Mouse (Mus musculus) forebrain, embryonic 11.5 days (tissue): Measurements from ENCODE around the gene Kynu. TPM values are rescaled to one million over a fixed set of nuclear protein-coding genes. Genes with fewer than 3 reads are reported as not detected.

Experiments
- ATAC-seq: fragments of 200-750 bp; cut with Nextera tagmentation; replicated peaks from 2 replicates; pipeline ENCODE4 v1.8.0; 2017; ENCODE audit warnings: moderate TSS enrichment; ENCODE audit not compliant: low FRiP score
- DNase-seq: peaks from one replicate; pipeline ENCODE4 v3.0.0-alpha.2; 2017; ENCODE audit warnings: low spot score
- H3K27ac ChIP-seq: fragments of 300-500 bp; sonication (generic); 2 replicates; pipeline ENCODE4 v1.5.1; 2014; ENCODE audit warnings: low read depth, low read length
- H3K27me3 ChIP-seq: fragments of 300-500 bp; sonication (generic); 2 replicates; pipeline ENCODE4 v1.6.1; 2014; ENCODE audit warnings: mild to moderate bottlenecking, low read length, mixed read lengths; ENCODE audit not compliant: control insufficient read depth, insufficient read depth
- H3K36me3 ChIP-seq: fragments of 300-500 bp; sonication (generic); 2 replicates; pipeline ENCODE4 v1.6.1; 2014; ENCODE audit warnings: mild to moderate bottlenecking, low read length, moderate library complexity, mixed read lengths; ENCODE audit not compliant: control insufficient read depth, insufficient read depth
- H3K4me1 ChIP-seq: fragments of 300-500 bp; sonication (generic); replicated peaks from 2 replicates; pipeline ENCODE4 v1.6.1; 2014; ENCODE audit warnings: low read length, mixed read lengths; ENCODE audit not compliant: control insufficient read depth, insufficient read depth
- H3K4me2 ChIP-seq: fragments of 300-500 bp; sonication (generic); 2 replicates; pipeline ENCODE4 v1.6.1; 2014; ENCODE audit warnings: low read depth, mild to moderate bottlenecking, low read length, moderate library complexity, mixed read lengths; ENCODE audit not compliant: severe bottlenecking
- H3K4me3 ChIP-seq: fragments of 300-500 bp; sonication (generic); 2 replicates; pipeline ENCODE4 v1.5.1; 2014; ENCODE audit warnings: low read depth, low read length
- H3K9ac ChIP-seq: fragments of 300-500 bp; sonication (generic); 2 replicates; pipeline ENCODE4 v1.6.1; 2014; ENCODE audit warnings: low read length
- H3K9me3 ChIP-seq: fragments of 300-500 bp; sonication (generic); 2 replicates; pipeline ENCODE4 v1.6.1; 2016; ENCODE audit warnings: low read length, mixed read lengths; ENCODE audit not compliant: control insufficient read depth
- WGBS: fragments of 180-500 bp; shearing (Covaris S2); extraction: QIAGEN DNeasy Blood & Tissue Kit; methylation state at CpG from one replicate; pipeline ENCODE4 v1.1.7; 2014; 5-methylcytosine and 5-hydroxymethylcytosine counted together
- polyA plus RNA-seq: library from polyadenylated mRNA; unstranded; fragments of >200 nt; fragmentation: Nextera tagmentation; extraction: Ambion mirVana; gene quantifications from 2 replicates; pipeline ENCODE4 v1.2.1, GENCODE M21; 2014

Kynu gene
- polyA plus RNA-seq, 1 experiment from 2014 or later: 0.83 TPM

GRCm38 (mm10) chr2:43613571-43613970 lies 58.4 kb downstream of the Kynu start:
- Histone ChIP-seq H3K4me3 (no peak overlapping the region), H3K4me2 (no peak overlapping the region), H3K4me1 (no peaks in the 10 kb centered on the region), H3K9me3 (no peaks in the 10 kb centered on the region), H3K36me3 (no peaks in the 10 kb centered on the region), H3K9ac (no peak overlapping the region), H3K27ac (no peak overlapping the region), H3K27me3 (no peaks in the 10 kb centered on the region)
- ATAC-seq: no peak
- DNase-seq: peak; percentile 64
- WGBS: 10% methylated on average over 6 of the region's 6 CpGs

- Histone ChIP-seq H3K27ac (no peak overlapping the region), H3K4me3 (no peak overlapping the region), H3K27me3 (no peaks in the 10 kb centered on the region), H3K9me3 (no peaks in the 10 kb centered on the region), H3K4me1 (no peaks in the 10 kb centered on the region), H3K4me2 (no peak overlapping the region), H3K9ac (no peak overlapping the region), H3K36me3 (no peaks in the 10 kb centered on the region)
- DNase-seq: no peak
- no peak for ATAC-seq
Observed at GRCm38 (mm10) chr2:43621140-43621539, 66.0 kb downstream of the Kynu start.

GRCm38 (mm10) chr2:43622844-43623243 lies 67.7 kb downstream of the Kynu start:
- DNase-seq (no peak), ATAC-seq (peak; percentile 44; the same call in 1 of the 2 replicates)
- H3K27me3 ChIP-seq: no peaks in the 10 kb centered on the region
- H3K36me3 ChIP-seq: no peaks in the 10 kb centered on the region
- H3K9me3 ChIP-seq: no peaks in the 10 kb centered on the region
- no peak overlapping the region for H3K4me2 ChIP-seq
- WGBS: 0% methylated on average over 1 of the region's 1 CpGs
- H3K27ac ChIP-seq: no peak overlapping the region
- H3K4me1 ChIP-seq: no peaks in the 10 kb centered on the region
- no peak overlapping the region for H3K4me3 ChIP-seq
- no peak overlapping the region for H3K9ac ChIP-seq

- H3K36me3 ChIP-seq: no peaks in the 10 kb centered on the region
- H3K4me1 ChIP-seq: no peaks in the 10 kb centered on the region
- no peak overlapping the region for H3K4me2 ChIP-seq
- H3K27ac ChIP-seq: no peak overlapping the region
- H3K9ac ChIP-seq: no peak overlapping the region
- no peak for DNase-seq
- no peak overlapping the region for H3K4me3 ChIP-seq
- no peak for ATAC-seq
- H3K9me3 ChIP-seq: no peaks in the 10 kb centered on the region
- no peaks in the 10 kb centered on the region for H3K27me3 ChIP-seq
Observed at GRCm38 (mm10) chr2:43631786-43632185, 76.7 kb downstream of the Kynu start.

- Histone ChIP-seq H3K36me3 (no peaks in the 10 kb centered on the region), H3K4me2 (no peak overlapping the region), H3K9me3 (no peaks in the 10 kb centered on the region), H3K27me3 (no peaks in the 10 kb centered on the region), H3K9ac (no peak overlapping the region), H3K4me1 (no peaks in the 10 kb centered on the region), H3K4me3 (no peak overlapping the region), H3K27ac (no peak overlapping the region)
- ATAC-seq: no peak
- DNase-seq: no peak
Observed at GRCm38 (mm10) chr2:43636498-43636897, 81.4 kb downstream of the Kynu start.

- Histone ChIP-seq H3K9ac (no peak overlapping the region), H3K27me3 (no peaks in the 10 kb centered on the region), H3K9me3 (no peaks in the 10 kb centered on the region), H3K4me3 (no peak overlapping the region), H3K4me1 (no peaks in the 10 kb centered on the region), H3K36me3 (no peaks in the 10 kb centered on the region), H3K4me2 (no peak overlapping the region), H3K27ac (no peak overlapping the region)
- WGBS: 85% methylated on average over 2 of the region's 2 CpGs
- no peak for DNase-seq
- ATAC-seq: no peak
Observed at GRCm38 (mm10) chr2:43646962-43647361, 91.8 kb downstream of the Kynu start.

GRCm38 (mm10) chr2:43669588-43669987 lies 114.5 kb downstream of the Kynu start:
- Histone ChIP-seq H3K9me3 (no peaks in the 10 kb centered on the region), H3K4me1 (no peaks in the 10 kb centered on the region), H3K9ac (no peak overlapping the region), H3K4me3 (no peak overlapping the region), H3K36me3 (no peaks in the 10 kb centered on the region), H3K27me3 (no peaks in the 10 kb centered on the region), H3K27ac (no peak overlapping the region), H3K4me2 (no peak overlapping the region)
- DNase-seq: no peak
- no peak for ATAC-seq

GRCm38 (mm10) chr2:43673619-43674018 lies 118.5 kb downstream of the Kynu start:
- DNase-seq (peak; percentile 70), ATAC-seq (peak; percentile 77)

GRCm38 (mm10) chr2:43674098-43674497 lies 119.0 kb downstream of the Kynu start:
- H3K4me1 ChIP-seq: no peaks in the 10 kb centered on the region
- H3K36me3 ChIP-seq: no peaks in the 10 kb centered on the region
- DNase-seq (no peak), ATAC-seq (0 out of 2 replicates have a peak, but pooled peaks have one; percentile 61)
- H3K4me2 ChIP-seq: no peak overlapping the region
- H3K9me3 ChIP-seq: no peaks in the 10 kb centered on the region
- H3K27ac ChIP-seq: no peak overlapping the region
- H3K27me3 ChIP-seq: no peaks in the 10 kb centered on the region
- H3K9ac ChIP-seq: no peak overlapping the region
- WGBS: 53% methylated on average over 3 of the region's 3 CpGs
- H3K4me3 ChIP-seq: no peak overlapping the region

More at GRCm38 (mm10) chr2:43673619-43674018, 118.5 kb downstream of the Kynu start:
- no peak overlapping the region for H3K9ac ChIP-seq
- 3% methylated on average over 6 of the region's 6 CpGs for WGBS
- H3K27ac ChIP-seq: no peak overlapping the region
- H3K36me3 ChIP-seq: no peaks in the 10 kb centered on the region
- H3K4me1 ChIP-seq: no peaks in the 10 kb centered on the region
- no peak overlapping the region for H3K4me3 ChIP-seq
- H3K9me3 ChIP-seq: no peaks in the 10 kb centered on the region
- no peak overlapping the region for H3K4me2 ChIP-seq
- H3K27me3 ChIP-seq: no peaks in the 10 kb centered on the region
